Mouse (Mus musculus) midbrain, postnatal 0 days (tissue): ENCODE results near the gene Gnao1. TPM values are rescaled to one million over a fixed set of nuclear protein-coding genes. Genes with fewer than 3 reads are reported as not detected.

Source experiments
- ATAC-seq: fragments of 200-750 bp; cut with Nextera tagmentation; 2 replicates; pipeline ENCODE4 v1.8.0; 2017; ENCODE audit warnings: moderate number of reproducible peaks, mild to moderate bottlenecking, moderate TSS enrichment, moderate library complexity; ENCODE audit not compliant: low FRiP score
- DNase-seq: peaks from one replicate; pipeline ENCODE4 v3.0.0-alpha.2; 2015; ENCODE audit warnings: low spot score
- H3K27ac ChIP-seq: fragments of 300-500 bp; sonication (generic); 2 replicates; pipeline ENCODE4 v1.5.1; 2014; ENCODE audit warnings: low read depth, mild to moderate bottlenecking, low read length, mixed read lengths
- H3K27me3 ChIP-seq: fragments of 300-500 bp; sonication (generic); 2 replicates; pipeline ENCODE4 v1.6.1; 2014; ENCODE audit warnings: low read length, control low read depth, mixed read lengths; ENCODE audit not compliant: insufficient read depth
- H3K36me3 ChIP-seq: fragments of 300-500 bp; sonication (generic); 2 replicates; pipeline ENCODE4 v1.6.1; 2014; ENCODE audit warnings: low read length, control low read depth, mixed read lengths; ENCODE audit not compliant: insufficient read depth
- H3K4me1 ChIP-seq: fragments of 300-500 bp; sonication (generic); 2 replicates; pipeline ENCODE4 v1.6.1; 2014; ENCODE audit warnings: mild to moderate bottlenecking, control low read depth, antibody characterized with exemption, low read length, mixed read lengths; ENCODE audit not compliant: insufficient read depth
- H3K4me2 ChIP-seq: fragments of 300-500 bp; sonication (generic); 2 replicates; pipeline ENCODE4 v1.6.1; 2014; ENCODE audit warnings: low read depth, mild to moderate bottlenecking, low read length, mixed read lengths; ENCODE audit not compliant: poor library complexity, severe bottlenecking
- H3K4me3 ChIP-seq: fragments of 300-500 bp; sonication (generic); 2 replicates; pipeline ENCODE4 v1.5.1; 2014; ENCODE audit warnings: low read depth, mild to moderate bottlenecking, low read length, moderate library complexity
- H3K9ac ChIP-seq: fragments of 300-500 bp; sonication (generic); replicated peaks from 2 replicates; pipeline ENCODE4 v1.6.1; 2014; ENCODE audit warnings: mild to moderate bottlenecking, low read length, moderate library complexity, mixed read lengths; ENCODE audit not compliant: poor library complexity, severe bottlenecking
- H3K9me3 ChIP-seq: fragments of 300-500 bp; sonication (generic); 2 replicates; pipeline ENCODE4 v1.6.1; 2016; ENCODE audit warnings: low read length, control low read depth
- CTCF ChIP-seq: IDR thresholded peaks from 2 replicates; pipeline ENCODE4 v1.5.1; 2016; ENCODE audit warnings: antibody characterized with exemption, mild to moderate bottlenecking
- WGBS: fragments of 180-500 bp; shearing (Covaris S2); extraction: QIAGEN DNeasy Blood & Tissue Kit; methylation state at CpG from one replicate; pipeline ENCODE4 v1.1.7; 2014; 5-methylcytosine and 5-hydroxymethylcytosine counted together
- polyA plus RNA-seq: library from polyadenylated mRNA; unstranded; fragments of >200 nt; fragmentation: Nextera tagmentation; extraction: Ambion mirVana; gene quantifications from 2 replicates; pipeline ENCODE4 v1.2.1, GENCODE M21; 2015
- total RNA-seq: library from RNA; depleted of rRNA; stranded (reverse); fragments of >200 nt; gene quantifications from 2 replicates; pipeline ENCODE4 v1.2.3, GENCODE M21; 2014

The Gnao1 gene
- total and polyA plus RNA-seq, 2 experiments from 2014 or later = 312 to 375 TPM

- H3K4me3 ChIP-seq = no peak overlapping the region
- no peak overlapping the region for H3K4me2 ChIP-seq
- no peaks in the 10 kb centered on the region for H3K9me3 ChIP-seq
- no peak for DNase-seq
- ATAC-seq = no peak
- peaks cover 20% of the 10 kb centered on the region for H3K36me3 ChIP-seq
- no peak for TF ChIP-seq CTCF
- WGBS = 100% methylated on average over 1 of the region's 1 CpGs
- no peaks in the 10 kb centered on the region for H3K27me3 ChIP-seq
- H3K9ac ChIP-seq = no peak overlapping the region
- peaks cover 14% of the 10 kb centered on the region; the same call in 1 of the 2 replicates for H3K4me1 ChIP-seq
- no peak overlapping the region for H3K27ac ChIP-seq
Observed at GRCm38 (mm10) chr8:93817366-93817765, 7.6 kb downstream of the Gnao1 start.

GRCm38 (mm10) chr8:93819929-93820328, 10.2 kb downstream of the Gnao1 start:
- no peak for ATAC-seq
- Histone ChIP-seq H3K9ac (no peak overlapping the region), H3K4me1 (peaks cover 9% of the 10 kb centered on the region; the same call in 1 of the 2 replicates), H3K9me3 (no peaks in the 10 kb centered on the region), H3K4me3 (no peak overlapping the region), H3K4me2 (no peak overlapping the region), H3K27ac (no peak overlapping the region), H3K36me3 (peaks cover 35% of the 10 kb centered on the region), H3K27me3 (no peaks in the 10 kb centered on the region)
- no peak for TF ChIP-seq CTCF
- no peak for DNase-seq
- WGBS = 77% methylated on average over 4 of the region's 4 CpGs

GRCm38 (mm10) chr8:93821327-93821726, 11.6 kb downstream of the Gnao1 start:
- Histone ChIP-seq H3K27me3 (no peaks in the 10 kb centered on the region), H3K4me2 (no peak overlapping the region), H3K36me3 (peaks cover 39% of the 10 kb centered on the region), H3K4me3 (no peak overlapping the region), H3K27ac (no peak overlapping the region), H3K4me1 (peaks cover 3% of the 10 kb centered on the region; the same call in 1 of the 2 replicates), H3K9me3 (no peaks in the 10 kb centered on the region), H3K9ac (no peak overlapping the region)
- ATAC-seq = no peak
- no peak for DNase-seq
- 95% methylated on average over 7 of the region's 7 CpGs for WGBS
- TF ChIP-seq CTCF = no peak

- WGBS = 66% methylated on average over 4 of the region's 4 CpGs
Observed at GRCm38 (mm10) chr8:93825317-93825716, 15.6 kb downstream of the Gnao1 start.

GRCm38 (mm10) chr8:93830626-93831025, 20.9 kb downstream of the Gnao1 start:
- Histone ChIP-seq H3K27ac (no peak overlapping the region), H3K4me1 (peaks cover 15% of the 10 kb centered on the region; the same call in 1 of the 2 replicates)
- 73% methylated on average over 3 of the region's 3 CpGs for WGBS

More at GRCm38 (mm10) chr8:93825317-93825716, 15.6 kb downstream of the Gnao1 start:
- ATAC-seq (no peak), DNase-seq (no peak)
- H3K4me3 ChIP-seq = no peak overlapping the region
- H3K27me3 ChIP-seq = no peaks in the 10 kb centered on the region
- no peak overlapping the region for H3K27ac ChIP-seq
- 0 out of 2 replicates have a peak, but pooled peaks cover 3% of the 10 kb centered on the region for H3K4me1 ChIP-seq
- H3K9me3 ChIP-seq = no peaks in the 10 kb centered on the region
- peaks cover 32% of the 10 kb centered on the region; the same call in 1 of the 2 replicates for H3K36me3 ChIP-seq
- TF ChIP-seq CTCF = no peak
- H3K4me2 ChIP-seq = no peak overlapping the region
- H3K9ac ChIP-seq = no peak overlapping the region

GRCm38 (mm10) chr8:93835771-93836170, 26.0 kb downstream of the Gnao1 start:
- WGBS = 15% methylated on average over 5 of the region's 5 CpGs
- Histone ChIP-seq H3K27ac (no peak overlapping the region), H3K4me1 (peaks cover 29% of the 10 kb centered on the region)

More at GRCm38 (mm10) chr8:93830626-93831025, 20.9 kb downstream of the Gnao1 start:
- no peak for DNase-seq
- H3K4me2 ChIP-seq = no peak overlapping the region
- no peak overlapping the region for H3K9ac ChIP-seq
- peaks cover 2% of the 10 kb centered on the region; the same call in 1 of the 2 replicates for H3K36me3 ChIP-seq
- no peak for ATAC-seq
- no peak overlapping the region for H3K4me3 ChIP-seq
- no peaks in the 10 kb centered on the region for H3K27me3 ChIP-seq
- no peak for TF ChIP-seq CTCF
- H3K9me3 ChIP-seq = no peaks in the 10 kb centered on the region

More at GRCm38 (mm10) chr8:93835771-93836170, 26.0 kb downstream of the Gnao1 start:
- Histone ChIP-seq H3K27me3 (no peaks in the 10 kb centered on the region), H3K36me3 (peaks cover 8% of the 10 kb centered on the region; the same call in 1 of the 2 replicates), H3K4me2 (no peak overlapping the region), H3K4me3 (no peak overlapping the region), H3K9me3 (no peaks in the 10 kb centered on the region), H3K9ac (no peak overlapping the region)
- DNase-seq = peak; percentile 47
- no peak for ATAC-seq
- TF ChIP-seq CTCF = no peak
